Mouse (Mus musculus) liver, postnatal 0 days (tissue): ENCODE data around the gene Trim2.

Experiments
- CTCF ChIP-seq: sonication (generic); IDR thresholded peaks from 2 replicates; pipeline ENCODE4 v1.5.1; 2016; ENCODE audit warnings: antibody characterized with exemption, low read depth
- EP300 ChIP-seq: IDR thresholded peaks from 2 replicates; pipeline ENCODE4 v1.6.1; 2016; ENCODE audit warnings: antibody characterized with exemption, low read depth, mild to moderate bottlenecking

- no peak for TF ChIP-seq EP300
- peak; percentile 99 for TF ChIP-seq CTCF
Measured at GRCm38 (mm10) chr3:84155558-84156006, 151.1 kb downstream of the Trim2 start, which contains the start of gene Mnd1.
